Mouse (Mus musculus) hindbrain, embryonic 15.5 days (tissue): Measurements from ENCODE around the gene Ift172. TPM values are rescaled to one million over a fixed set of nuclear protein-coding genes. Genes with fewer than 3 reads are reported as not detected.

ENCODE experiments used
- ATAC-seq: fragments of 200-750 bp; cut with Nextera tagmentation; 2 replicates; pipeline ENCODE4 v1.8.0; 2017; ENCODE audit warnings: low read depth, moderate number of reproducible peaks, moderate TSS enrichment; ENCODE audit not compliant: low FRiP score
- H3K27ac ChIP-seq: fragments of 300-500 bp; sonication (generic); replicated peaks from 2 replicates; pipeline ENCODE4 v1.5.1; 2015; ENCODE audit warnings: mild to moderate bottlenecking, inconsistent platforms
- H3K27me3 ChIP-seq: fragments of 300-500 bp; sonication (generic); 2 replicates; pipeline ENCODE4 v1.6.1; 2015; ENCODE audit warnings: control low read depth, inconsistent platforms
- H3K36me3 ChIP-seq: fragments of 300-500 bp; sonication (generic); 2 replicates; pipeline ENCODE4 v1.6.1; 2015; ENCODE audit warnings: control low read depth, inconsistent platforms
- H3K4me1 ChIP-seq: fragments of 300-500 bp; sonication (generic); replicated peaks from 2 replicates; pipeline ENCODE4 v1.6.1; 2015; ENCODE audit warnings: control low read depth, inconsistent platforms
- H3K4me2 ChIP-seq: fragments of 300-500 bp; sonication (generic); 2 replicates; pipeline ENCODE4 v1.6.1; 2015; ENCODE audit warnings: moderate library complexity, mild to moderate bottlenecking, inconsistent platforms
- H3K4me3 ChIP-seq: fragments of 300-500 bp; sonication (generic); 2 replicates; pipeline ENCODE4 v1.5.1; 2015; ENCODE audit warnings: mild to moderate bottlenecking, inconsistent platforms
- H3K9ac ChIP-seq: fragments of 300-500 bp; sonication (generic); 2 replicates; pipeline ENCODE4 v1.6.1; 2015; ENCODE audit warnings: inconsistent platforms
- H3K9me3 ChIP-seq: fragments of 300-500 bp; sonication (generic); 2 replicates; pipeline ENCODE4 v1.6.1; 2016; ENCODE audit warnings: control low read depth, inconsistent platforms
- WGBS: fragments of 180-500 bp; shearing (Covaris S2); methylation state at CpG from one replicate; pipeline ENCODE4 v1.1.7; 2015; 5-methylcytosine and 5-hydroxymethylcytosine counted together
- polyA plus RNA-seq: library from polyadenylated mRNA; unstranded; fragments of >200 nt; fragmentation: Nextera tagmentation; extraction: Ambion mirVana; gene quantifications from 2 replicates; pipeline ENCODE4 v1.2.1, GENCODE M21; 2015

Gene Ift172
- polyA plus RNA-seq, 1 experiment from 2014 or later, result 40.0 TPM

- ATAC-seq, result no peak
- Histone ChIP-seq H3K9ac (peak overlapping the region; percentile 92), H3K4me2 (peak overlapping the region; percentile 59), H3K4me3 (peak overlapping the region; percentile 74), H3K27ac (peak overlapping the region; percentile 83), H3K27me3 (no peaks in the 10 kb centered on the region), H3K9me3 (no peaks in the 10 kb centered on the region), H3K36me3 (peaks cover 2% of the 10 kb centered on the region; the same call in 1 of the 2 replicates), H3K4me1 (peaks cover 34% of the 10 kb centered on the region)
- 4% methylated on average over 29 of the region's 29 CpGs for WGBS
These were observed 4.2 kb upstream of the Ift172 start for GRCm38 (mm10) chr5:31294964-31295605.

GRCm38 (mm10) chr5:31291361-31291688 is 409 bp upstream of the Ift172 start:
- 2% methylated on average over 9 of the region's 9 CpGs for WGBS

GRCm38 (mm10) chr5:31289626-31290230 is 1.2 kb downstream of the Ift172 start:
- no peak overlapping the region for H3K9ac ChIP-seq
- no peak overlapping the region for H3K4me3 ChIP-seq
- WGBS, result 84% methylated on average over 3 of the region's 3 CpGs
- H3K4me2 ChIP-seq, result peak overlapping the region; percentile 81
- H3K9me3 ChIP-seq, result no peaks in the 10 kb centered on the region
- ATAC-seq, result no peak
- H3K27me3 ChIP-seq, result no peaks in the 10 kb centered on the region
- H3K4me1 ChIP-seq, result peaks cover 36% of the 10 kb centered on the region
- no peak overlapping the region for H3K27ac ChIP-seq
- peaks cover 23% of the 10 kb centered on the region for H3K36me3 ChIP-seq

More at GRCm38 (mm10) chr5:31291361-31291688, 409 bp upstream of the Ift172 start:
- ATAC-seq, result no peak
- Histone ChIP-seq H3K27me3 (no peaks in the 10 kb centered on the region), H3K4me2 (peak overlapping the region; percentile 81), H3K4me3 (peak overlapping the region; percentile 54), H3K9ac (peak overlapping the region; percentile 47), H3K27ac (peak overlapping the region; percentile 88), H3K36me3 (peaks cover 9% of the 10 kb centered on the region), H3K4me1 (peaks cover 40% of the 10 kb centered on the region), H3K9me3 (no peaks in the 10 kb centered on the region)

- ATAC-seq, result no peak
- 71% methylated on average over 3 of the region's 3 CpGs for WGBS
- Histone ChIP-seq H3K9me3 (no peaks in the 10 kb centered on the region), H3K27me3 (no peaks in the 10 kb centered on the region), H3K4me3 (no peak overlapping the region), H3K9ac (no peak overlapping the region), H3K4me2 (no peak overlapping the region), H3K4me1 (peaks cover 25% of the 10 kb centered on the region), H3K36me3 (peaks cover 32% of the 10 kb centered on the region), H3K27ac (no peak overlapping the region)
These were observed 2.3 kb downstream of the Ift172 start for GRCm38 (mm10) chr5:31288655-31289054.

GRCm38 (mm10) chr5:31288225-31288624 is 2.7 kb downstream of the Ift172 start:
- Histone ChIP-seq H3K27me3 (no peaks in the 10 kb centered on the region), H3K36me3 (peaks cover 37% of the 10 kb centered on the region), H3K4me1 (peaks cover 23% of the 10 kb centered on the region), H3K27ac (no peak overlapping the region), H3K9me3 (no peaks in the 10 kb centered on the region), H3K4me3 (no peak overlapping the region), H3K9ac (no peak overlapping the region), H3K4me2 (no peak overlapping the region)
- no peak for ATAC-seq
- 88% methylated on average over 4 of the region's 4 CpGs for WGBS

GRCm38 (mm10) chr5:31279245-31279988 is 11.5 kb downstream of the Ift172 start:
- ATAC-seq, result no peak
- H3K36me3 ChIP-seq, result peaks cover 80% of the 10 kb centered on the region

GRCm38 (mm10) chr5:31273018-31273417 is 17.9 kb downstream of the Ift172 start:
- no peak for ATAC-seq
- no peaks in the 10 kb centered on the region for H3K27me3 ChIP-seq
- no peak overlapping the region for H3K4me3 ChIP-seq
- 92% methylated on average over 6 of the region's 6 CpGs for WGBS
- H3K27ac ChIP-seq, result no peak overlapping the region
- no peak overlapping the region for H3K9ac ChIP-seq
- H3K36me3 ChIP-seq, result peaks cover 57% of the 10 kb centered on the region
- no peaks in the 10 kb centered on the region for H3K4me1 ChIP-seq
- no peaks in the 10 kb centered on the region for H3K9me3 ChIP-seq
- H3K4me2 ChIP-seq, result no peak overlapping the region

More at GRCm38 (mm10) chr5:31279245-31279988, 11.5 kb downstream of the Ift172 start:
- H3K27ac ChIP-seq, result no peak overlapping the region
- no peaks in the 10 kb centered on the region for H3K4me1 ChIP-seq
- H3K4me2 ChIP-seq, result no peak overlapping the region
- H3K27me3 ChIP-seq, result no peaks in the 10 kb centered on the region
- WGBS, result 90% methylated on average over 20 of the region's 20 CpGs
- H3K9me3 ChIP-seq, result no peaks in the 10 kb centered on the region
- H3K9ac ChIP-seq, result no peak overlapping the region
- no peak overlapping the region for H3K4me3 ChIP-seq

GRCm38 (mm10) chr5:31267686-31268085 is 23.2 kb downstream of the Ift172 start:
- Histone ChIP-seq H3K4me2 (no peak overlapping the region), H3K9me3 (no peaks in the 10 kb centered on the region), H3K36me3 (peaks cover 74% of the 10 kb centered on the region), H3K4me1 (no peaks in the 10 kb centered on the region), H3K9ac (no peak overlapping the region), H3K27ac (no peak overlapping the region), H3K27me3 (no peaks in the 10 kb centered on the region), H3K4me3 (no peak overlapping the region)
- 62% methylated on average over 6 of the region's 6 CpGs for WGBS
- ATAC-seq, result no peak

GRCm38 (mm10) chr5:31266101-31266500 is 24.8 kb downstream of the Ift172 start:
- no peak for ATAC-seq
- Histone ChIP-seq H3K4me1 (no peaks in the 10 kb centered on the region), H3K4me2 (no peak overlapping the region), H3K27me3 (no peaks in the 10 kb centered on the region), H3K27ac (no peak overlapping the region), H3K36me3 (peaks cover 82% of the 10 kb centered on the region), H3K4me3 (no peak overlapping the region), H3K9me3 (no peaks in the 10 kb centered on the region), H3K9ac (no peak overlapping the region)
- whole genome bisulfite sequencing, result 87% methylated on average over 7 of the region's 7 CpGs

GRCm38 (mm10) chr5:31257616-31258015 is 33.3 kb downstream of the Ift172 start:
- H3K9ac ChIP-seq, result no peak overlapping the region
- H3K27me3 ChIP-seq, result no peaks in the 10 kb centered on the region
- no peak for ATAC-seq
- no peaks in the 10 kb centered on the region for H3K4me1 ChIP-seq
- no peak overlapping the region for H3K4me2 ChIP-seq
- WGBS, result 89% methylated on average over 11 of the region's 11 CpGs
- no peak overlapping the region for H3K4me3 ChIP-seq
- no peak overlapping the region for H3K27ac ChIP-seq
- peaks cover 64% of the 10 kb centered on the region for H3K36me3 ChIP-seq
- H3K9me3 ChIP-seq, result no peaks in the 10 kb centered on the region

- Histone ChIP-seq H3K36me3 (peaks cover 61% of the 10 kb centered on the region), H3K4me3 (no peak overlapping the region)
- WGBS, result 87% methylated on average over 2 of the region's 2 CpGs
These were observed 34.9 kb downstream of the Ift172 start for GRCm38 (mm10) chr5:31255971-31256370.

GRCm38 (mm10) chr5:31255381-31255780 is 35.5 kb downstream of the Ift172 start:
- Histone ChIP-seq H3K4me3 (no peak overlapping the region), H3K9ac (no peak overlapping the region), H3K27ac (no peak overlapping the region), H3K27me3 (no peaks in the 10 kb centered on the region), H3K4me1 (peaks cover 6% of the 10 kb centered on the region; the same call in 1 of the 2 replicates), H3K9me3 (no peaks in the 10 kb centered on the region), H3K4me2 (no peak overlapping the region), H3K36me3 (peaks cover 61% of the 10 kb centered on the region)
- WGBS, result 97% methylated on average over 2 of the region's 2 CpGs
- ATAC-seq, result no peak

More at GRCm38 (mm10) chr5:31255971-31256370, 34.9 kb downstream of the Ift172 start:
- H3K4me2 ChIP-seq, result no peak overlapping the region
- peaks cover 6% of the 10 kb centered on the region; the same call in 1 of the 2 replicates for H3K4me1 ChIP-seq
- ATAC-seq, result no peak
- no peak overlapping the region for H3K27ac ChIP-seq
- H3K9me3 ChIP-seq, result no peaks in the 10 kb centered on the region
- no peaks in the 10 kb centered on the region for H3K27me3 ChIP-seq
- H3K9ac ChIP-seq, result no peak overlapping the region
